Mouse (Mus musculus): ENCODE measurements around the gene Fgf12.

DNA sequence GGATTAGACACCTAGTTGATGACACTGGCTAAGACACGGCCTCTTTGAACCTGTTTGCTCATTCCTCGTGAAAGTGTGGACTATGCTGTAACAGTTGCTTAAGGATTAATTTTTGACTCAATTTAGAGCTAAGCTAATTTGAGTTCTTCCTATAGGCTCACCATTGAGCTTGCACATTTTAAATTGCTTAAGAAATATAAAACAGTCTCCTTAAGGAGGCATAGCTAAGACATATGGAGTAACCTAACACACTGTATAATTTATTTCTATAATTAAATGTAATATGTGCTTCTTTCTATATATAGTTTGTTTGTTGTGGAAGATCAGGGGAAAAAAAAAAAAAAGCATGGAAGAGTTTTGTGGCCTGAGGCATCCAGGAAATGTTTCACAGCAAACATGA lies 378.1 kb downstream of the Fgf12 start:
- no peak for TF ChIP-seq CTCF (IDR thresholded peaks at IDR 0.05; ENCODE audit: low read depth)
- TF ChIP-seq EP300 (IDR thresholded peaks at IDR 0.05; ENCODE audit: low read depth): no peak
